Mouse (Mus musculus) 416B (cell line): ENCODE data around the gene Ildr1.
A peak's percentile ranks its signal among the peaks of the same experiment; 100 is the strongest.

Experiments used
- DNase-seq: peaks from one replicate; pipeline ENCODE4 v3.0.0; 2011; ENCODE audit warnings: low read depth

The Ildr1 gene

GRCm38 (mm10) chr16:36693818-36694413 lies at the start of gene Ildr1:
Gene Ildr1, plus strand, starts transcription at chr16:36693978.
- no peak for DNase-seq

- no peak for DNase-seq
Measured at GRCm38 (mm10) chr16:36645124-36645523, 48.7 kb upstream of the Ildr1 start.

- no peak for DNase-seq
Measured at GRCm38 (mm10) chr16:36649304-36649703, 44.5 kb upstream of the Ildr1 start.

GRCm38 (mm10) chr16:36650511-36650910 lies 43.3 kb upstream of the Ildr1 start:
- no peak for DNase-seq

- no peak for DNase-seq
Measured at GRCm38 (mm10) chr16:36651174-36651766, 42.5 kb upstream of the Ildr1 start.

DNA sequence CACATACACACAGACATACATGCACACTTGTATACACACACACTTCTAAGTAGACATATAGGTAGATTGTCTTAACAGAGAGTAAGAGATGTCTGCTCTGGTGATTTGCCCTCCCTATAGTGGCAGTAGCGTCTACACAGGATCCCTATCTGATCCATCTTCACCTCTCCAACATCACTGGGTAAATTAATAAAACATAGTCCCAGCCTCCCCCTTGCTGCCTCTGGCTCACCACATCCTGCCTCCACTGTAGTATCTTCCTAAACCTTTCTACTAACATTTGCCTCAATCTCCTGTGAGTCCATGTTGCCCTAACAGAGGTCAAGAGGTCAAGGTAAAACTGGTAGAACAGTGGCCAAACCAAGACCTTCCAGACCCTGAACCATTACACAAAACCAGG lies 38.6 kb upstream of the Ildr1 start:
- DNase-seq = peak; percentile 5

DNA sequence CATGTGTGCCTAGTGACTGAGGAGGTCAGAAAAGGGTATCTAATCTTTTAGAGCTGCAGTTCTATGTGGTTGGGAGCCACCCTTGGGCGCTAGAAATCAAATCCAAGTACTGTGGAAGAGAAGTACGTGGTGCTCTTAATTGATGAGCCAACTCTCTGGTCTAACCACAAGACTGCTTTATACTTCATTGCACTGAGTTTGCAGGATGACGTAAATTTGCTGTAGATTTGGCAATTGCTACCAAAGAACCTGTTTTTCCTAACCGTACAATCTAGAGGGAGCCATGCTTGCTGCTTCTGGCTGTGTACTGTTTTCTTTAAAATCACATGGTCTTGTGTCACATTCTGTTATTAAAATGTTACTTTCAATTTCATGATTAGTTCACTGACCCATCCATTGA lies 37.9 kb upstream of the Ildr1 start:
- DNase-seq = peak; percentile 72

- no peak for DNase-seq
Measured at GRCm38 (mm10) chr16:36661330-36661729, 32.4 kb upstream of the Ildr1 start.

GRCm38 (mm10) chr16:36663484-36663883 lies 30.3 kb upstream of the Ildr1 start:
- no peak for DNase-seq

GRCm38 (mm10) chr16:36665782-36666181 lies 28.0 kb upstream of the Ildr1 start, which contains the start of gene Cd86:
Gene Cd86, minus strand, starts transcription at chr16:36666081.
- peak; percentile 23 for DNase-seq

DNA sequence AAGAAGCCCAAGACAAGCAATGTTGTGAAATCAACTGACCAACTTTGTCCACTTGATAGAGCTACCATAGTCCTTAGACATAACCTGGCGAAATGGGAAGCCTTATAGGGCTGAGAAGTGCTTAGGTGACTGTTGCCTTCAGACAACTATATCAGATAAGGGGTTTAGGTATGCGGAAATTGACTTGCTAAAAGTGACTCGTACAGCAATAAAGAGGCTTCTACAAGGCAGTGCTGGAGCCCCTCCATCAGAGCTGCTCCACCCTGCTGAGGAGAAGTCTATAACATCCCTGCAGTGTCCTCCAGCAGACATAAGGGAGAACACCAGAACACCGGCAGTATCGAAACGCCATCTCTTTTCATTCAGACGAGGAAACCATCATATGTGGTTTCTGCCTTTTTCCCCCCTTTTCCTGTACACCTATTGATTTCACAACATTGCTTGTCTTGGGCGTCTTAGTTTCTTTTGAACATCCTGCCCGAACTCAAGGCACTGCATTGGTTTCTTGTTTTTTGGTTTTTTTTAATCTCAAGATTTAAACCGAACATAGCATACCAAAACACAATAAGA lies 27.2 kb upstream of the Ildr1 start:
- no peak for DNase-seq

GRCm38 (mm10) chr16:36670590-36670989 lies 23.2 kb upstream of the Ildr1 start:
- DNase-seq = no peak

DNA sequence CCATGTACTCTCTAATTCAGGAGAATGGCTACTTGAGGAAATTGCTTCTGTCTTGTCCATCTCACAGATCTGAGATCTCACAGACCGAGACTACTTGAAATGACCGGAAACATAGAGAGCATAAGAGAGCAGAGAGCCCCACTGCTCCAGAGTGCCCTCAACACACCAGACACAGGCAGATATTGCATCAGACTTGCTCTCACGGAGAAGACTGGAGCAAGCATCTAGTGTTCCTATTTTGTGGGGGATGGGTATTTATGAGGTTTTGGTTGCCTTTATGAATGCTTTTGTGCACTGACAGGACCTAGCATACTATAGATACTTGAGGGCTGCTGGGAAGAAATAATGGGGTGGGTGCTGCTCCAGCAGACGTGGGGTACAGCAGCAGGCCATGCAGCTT lies 20.6 kb upstream of the Ildr1 start:
- DNase-seq = no peak

DNA sequence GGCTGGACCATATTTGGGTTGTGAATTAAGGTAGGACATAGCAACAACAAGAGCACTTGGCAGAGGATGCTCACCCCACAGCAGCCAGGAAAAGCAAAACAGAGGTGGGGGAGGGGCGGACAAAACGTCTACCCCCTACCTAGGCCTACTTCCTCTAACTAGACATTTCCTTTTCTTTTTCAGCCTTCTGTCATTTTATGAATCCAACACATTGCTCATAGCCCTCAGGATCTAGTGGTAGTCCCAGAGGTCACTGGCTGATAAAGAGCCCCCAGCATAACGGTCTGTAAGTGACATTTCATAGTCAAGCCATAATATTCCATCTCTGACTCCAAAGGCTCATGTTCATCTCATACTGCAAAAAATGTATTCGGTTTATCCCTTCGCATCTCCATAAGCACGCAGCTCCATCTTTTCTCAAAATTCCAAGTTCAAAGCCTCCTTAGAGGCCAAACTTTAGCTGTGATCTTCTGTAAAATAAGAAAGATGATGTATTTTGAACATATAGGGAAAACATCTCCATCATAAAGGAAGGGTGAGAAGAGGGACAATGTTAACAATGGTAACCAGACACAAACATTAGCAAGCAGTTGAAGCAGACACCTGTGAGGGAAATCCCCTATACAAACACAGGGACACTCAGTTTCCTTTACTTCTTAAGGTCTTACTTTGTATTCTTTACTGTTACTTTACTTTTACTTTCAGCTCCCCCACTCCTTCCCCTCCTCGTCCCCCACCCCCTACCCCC lies 19.1 kb upstream of the Ildr1 start:
- no peak for DNase-seq

GRCm38 (mm10) chr16:36675304-36675703 lies 18.5 kb upstream of the Ildr1 start:
- DNase-seq = no peak

- no peak for DNase-seq
Measured at GRCm38 (mm10) chr16:36675902-36676301, 17.9 kb upstream of the Ildr1 start.

GRCm38 (mm10) chr16:36681829-36682228 lies 11.9 kb upstream of the Ildr1 start:
- no peak for DNase-seq

DNA sequence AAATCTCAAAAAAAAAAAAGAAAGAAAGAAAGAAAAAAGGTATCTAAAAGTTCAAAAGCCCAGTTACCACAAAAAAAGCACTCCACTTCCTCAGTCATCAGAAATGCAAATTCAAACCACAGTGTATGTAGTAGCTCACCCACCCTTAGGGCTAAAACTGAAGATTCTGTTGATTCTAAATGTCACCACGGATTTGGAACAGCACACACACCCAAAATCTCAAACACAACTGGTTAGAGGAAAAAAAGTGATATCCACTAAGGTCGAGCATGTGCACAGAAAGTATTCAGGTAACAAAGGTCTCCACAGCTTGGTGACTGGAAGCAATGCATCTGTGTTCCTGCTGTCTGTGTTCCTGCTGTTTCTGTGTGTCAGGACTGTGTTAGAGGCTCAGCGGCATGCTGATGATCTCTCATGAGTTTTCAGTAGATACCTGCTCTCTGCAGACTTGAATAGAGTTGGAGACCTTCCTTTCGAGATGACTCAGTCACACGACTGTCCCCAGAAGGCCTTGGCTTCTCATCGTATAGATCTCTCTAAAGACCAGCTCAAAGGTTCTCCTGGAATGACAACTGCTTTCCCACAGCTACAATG lies 9.4 kb upstream of the Ildr1 start:
- no peak for DNase-seq

DNA sequence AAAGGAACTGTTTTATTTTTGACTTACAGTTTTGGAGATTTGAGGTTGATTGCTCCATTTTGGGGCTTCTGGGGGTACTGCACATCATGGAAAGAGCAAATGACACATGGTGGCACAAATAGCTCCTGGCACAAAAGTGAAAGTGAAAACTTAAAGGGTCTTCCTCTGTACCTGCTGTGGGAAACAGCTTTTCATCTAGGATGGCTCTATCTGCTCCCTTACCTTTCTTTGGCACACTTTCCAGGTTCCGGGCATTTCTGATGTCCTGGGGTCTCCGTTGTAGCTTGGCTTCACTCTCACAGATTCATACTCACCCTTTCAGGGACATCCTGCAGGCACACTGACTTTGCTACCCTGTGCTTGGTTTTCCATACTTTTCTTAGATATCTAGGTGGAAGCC lies 5.7 kb upstream of the Ildr1 start:
- no peak for DNase-seq

DNA sequence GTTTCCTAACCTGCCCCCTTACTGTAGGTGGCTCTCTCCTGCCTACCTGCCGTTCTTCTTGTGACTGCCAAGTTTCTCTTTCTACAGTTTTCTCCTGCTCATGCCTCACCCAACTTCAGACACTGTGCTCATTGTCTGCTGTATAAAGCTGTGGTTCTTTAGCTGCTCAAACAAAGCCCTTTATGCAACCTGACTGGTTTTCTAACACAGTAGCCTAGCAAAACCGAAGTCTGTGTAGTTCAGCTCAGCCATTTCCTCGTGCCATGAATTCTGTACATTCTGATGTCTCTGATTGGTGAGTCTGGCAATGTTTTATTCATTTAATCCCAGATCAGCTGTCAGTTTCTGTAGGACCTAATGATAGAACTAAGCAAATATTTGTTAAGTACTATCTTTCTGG lies 2.3 kb upstream of the Ildr1 start:
- no peak for DNase-seq

- DNase-seq = no peak
Measured at GRCm38 (mm10) chr16:36694798-36695290, 1.1 kb downstream of the Ildr1 start.

DNA sequence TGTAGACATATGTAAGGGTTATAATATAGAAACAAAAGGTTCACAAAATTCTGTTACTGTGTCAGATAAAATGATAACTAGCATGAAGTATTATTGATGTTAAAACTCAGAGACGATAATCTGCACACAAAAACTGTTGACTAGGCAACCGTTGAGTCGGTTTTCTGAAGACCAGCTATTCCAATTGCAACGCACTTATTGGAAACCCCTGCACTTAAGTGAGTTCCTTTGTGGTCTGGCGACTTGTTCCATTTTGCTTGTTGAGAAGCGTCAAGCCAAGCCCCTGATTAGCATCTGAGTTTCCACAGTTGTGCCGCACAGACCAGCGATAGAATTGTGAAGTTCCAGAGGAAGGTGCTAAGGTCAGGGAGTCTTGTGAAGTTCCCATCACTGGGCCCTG lies 3.6 kb downstream of the Ildr1 start:
- DNase-seq = no peak

DNA sequence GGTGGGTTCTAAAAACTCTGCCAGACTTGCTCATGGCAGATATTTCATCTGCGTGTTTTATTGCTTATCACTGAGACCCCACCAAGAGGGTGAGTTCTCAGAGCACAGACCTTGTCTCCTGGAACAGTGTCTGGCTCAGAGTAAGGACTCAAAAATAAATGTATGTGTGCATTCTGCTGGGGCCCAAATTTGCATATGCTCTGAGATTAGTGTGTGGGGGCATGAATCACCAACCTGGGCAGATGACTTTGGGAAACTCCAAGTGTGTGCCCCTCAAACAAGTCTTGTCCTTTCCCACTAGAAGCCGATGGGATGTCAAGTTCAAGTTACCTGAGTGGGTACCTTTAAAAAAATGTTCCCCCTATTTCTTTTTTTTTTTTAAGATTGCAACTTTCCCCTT lies 6.7 kb downstream of the Ildr1 start:
- DNase-seq = no peak
